Mouse (Mus musculus): ENCODE measurements at regions not wholly inside any gene's neighbourhood (a gene's known extent, or its start where the extent isn't known, plus 50 kb on each side); places are given as distances from the start of the nearest gene placed in this dataset.

DNA sequence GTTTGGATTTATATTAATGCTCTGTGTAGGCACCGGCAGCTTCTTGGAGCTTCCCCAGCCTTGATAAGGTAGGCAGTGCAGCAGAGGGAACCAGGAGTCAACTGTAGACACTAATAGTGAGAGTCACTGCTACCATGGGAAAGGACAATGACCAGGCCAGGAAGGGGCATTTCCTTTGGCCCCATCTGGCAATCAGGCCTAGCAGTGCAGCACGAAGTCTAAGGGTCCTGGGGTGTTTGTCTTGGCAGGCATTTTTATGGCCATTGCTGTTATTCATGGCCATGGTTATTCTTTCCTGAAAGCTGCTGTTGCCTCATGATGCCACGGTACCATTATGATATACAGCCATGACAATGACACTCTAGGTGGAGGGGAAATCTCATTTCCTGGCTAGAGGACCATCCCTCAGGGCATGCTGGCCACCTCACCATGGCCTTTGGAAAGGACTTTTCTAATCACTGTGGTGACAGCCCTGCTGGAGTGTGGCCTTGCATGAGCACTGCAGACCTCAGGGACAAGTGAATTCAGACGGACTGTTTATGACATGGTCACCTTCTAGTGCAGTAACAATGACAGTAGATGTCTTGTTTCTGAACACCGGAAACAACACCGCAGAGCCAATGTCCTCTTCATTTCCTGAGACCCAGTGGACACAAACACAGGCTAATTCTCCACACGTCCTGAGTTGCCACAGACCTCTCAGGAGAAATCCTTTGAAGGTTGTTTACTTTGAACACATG lies 111.8 kb upstream of the Gm3448 start:
- Histone ChIP-seq H3K4me1 (ENCODE audit: control insufficient read depth, insufficient read depth, low read length) (no peaks in the 10 kb centered on the region; the same call in 1 of the 2 replicates), H3K36me3 (ENCODE audit: control insufficient read depth, insufficient read depth, low read length) (no peaks in the 10 kb centered on the region), H3K4me3 (ENCODE audit: insufficient read depth, low read depth, low read length) (no peak overlapping the region), H3K27me3 (replicated peaks; ENCODE audit: control insufficient read depth, insufficient read depth, low read length) (no peaks in the 10 kb centered on the region), H3K27ac (ENCODE audit: insufficient read depth, low read depth, low read length) (no peak overlapping the region)
- WGBS, result 60% methylated on average over 7 of the region's 7 CpGs
- TF ChIP-seq POLR2A (IDR thresholded peaks at IDR 0.05; ENCODE audit: low read depth, low read length) (no peak), CTCF (conservative IDR thresholded peaks at IDR 0.05; ENCODE audit: insufficient read depth, insufficient read length, low read depth, low read length) (no peak)
- DNase-seq, result peak; percentile 45

- no peaks in the 10 kb centered on the region; the same call in 1 of the 2 replicates for H3K4me1 ChIP-seq (ENCODE audit: control insufficient read depth, insufficient read depth, low read length)
- no peaks in the 10 kb centered on the region for H3K36me3 ChIP-seq (ENCODE audit: control insufficient read depth, insufficient read depth, low read length)
- no peak overlapping the region for H3K27ac ChIP-seq (ENCODE audit: insufficient read depth, low read depth, low read length)
- H3K27me3 ChIP-seq (replicated peaks; ENCODE audit: control insufficient read depth, insufficient read depth, low read length), result no peaks in the 10 kb centered on the region
- no peak overlapping the region for H3K4me3 ChIP-seq (ENCODE audit: insufficient read depth, low read depth, low read length)
- 61% methylated on average over 7 of the region's 7 CpGs for WGBS
- TF ChIP-seq CTCF (conservative IDR thresholded peaks at IDR 0.05; ENCODE audit: insufficient read depth, insufficient read length, low read depth, low read length), result no peak
- no peak for TF ChIP-seq POLR2A (IDR thresholded peaks at IDR 0.05; ENCODE audit: low read depth, low read length)
- peak; percentile 22 for DNase-seq
Measured at GRCm38 (mm10) chr17:15152477-15152876, 111.1 kb upstream of the Gm3448 start.

DNA sequence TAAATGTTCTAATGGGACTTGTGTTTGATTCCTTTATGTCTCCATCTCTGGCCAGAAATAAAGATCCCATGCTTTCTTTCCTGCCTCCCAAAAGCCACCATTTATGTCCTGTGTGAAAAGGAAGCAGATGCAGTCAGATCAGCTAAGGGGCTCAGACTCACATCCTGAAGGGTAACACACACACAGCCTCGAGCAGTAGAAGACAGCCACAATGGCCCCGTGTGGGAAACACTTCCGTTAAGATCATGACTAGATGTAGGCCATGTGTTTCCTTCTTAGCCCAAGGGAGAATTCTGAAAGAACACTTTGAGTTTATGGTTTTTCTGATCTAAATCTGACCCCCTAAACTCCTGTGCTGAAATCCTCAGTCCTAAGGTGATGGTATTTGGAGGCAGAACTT lies 110.4 kb upstream of the Gm3448 start:
- DNase-seq, result no peak

GRCm38 (mm10) chr17:15146607-15147006 lies 105.3 kb upstream of the Gm3448 start:
- no peaks in the 10 kb centered on the region for H3K27me3 ChIP-seq (replicated peaks; ENCODE audit: control insufficient read depth, insufficient read depth, low read length)
- peak; percentile 13 for DNase-seq
- TF ChIP-seq POLR2A (IDR thresholded peaks at IDR 0.05; ENCODE audit: low read depth, low read length) (no peak), CTCF (conservative IDR thresholded peaks at IDR 0.05; ENCODE audit: insufficient read depth, insufficient read length, low read depth, low read length) (no peak)
- no peak overlapping the region for H3K4me3 ChIP-seq (ENCODE audit: insufficient read depth, low read depth, low read length)
- WGBS, result 30% methylated on average over 7 of the region's 7 CpGs
- no peaks in the 10 kb centered on the region; the same call in 1 of the 2 replicates for H3K4me1 ChIP-seq (ENCODE audit: control insufficient read depth, insufficient read depth, low read length)
- no peak overlapping the region for H3K27ac ChIP-seq (ENCODE audit: insufficient read depth, low read depth, low read length)
- H3K36me3 ChIP-seq (ENCODE audit: control insufficient read depth, insufficient read depth, low read length), result no peaks in the 10 kb centered on the region

More for the DNA sequence above, 110.4 kb upstream of the Gm3448 start:
- Histone ChIP-seq H3K27ac (ENCODE audit: insufficient read depth, low read depth, low read length) (no peak overlapping the region), H3K27me3 (replicated peaks; ENCODE audit: control insufficient read depth, insufficient read depth, low read length) (no peaks in the 10 kb centered on the region), H3K36me3 (ENCODE audit: control insufficient read depth, insufficient read depth, low read length) (no peaks in the 10 kb centered on the region), H3K4me3 (ENCODE audit: insufficient read depth, low read depth, low read length) (no peak overlapping the region), H3K4me1 (ENCODE audit: control insufficient read depth, insufficient read depth, low read length) (no peaks in the 10 kb centered on the region; the same call in 1 of the 2 replicates)
- TF ChIP-seq CTCF (conservative IDR thresholded peaks at IDR 0.05; ENCODE audit: insufficient read depth, insufficient read length, low read depth, low read length), result no peak
- no peak for TF ChIP-seq POLR2A (IDR thresholded peaks at IDR 0.05; ENCODE audit: low read depth, low read length)
- WGBS, result 72% methylated on average over 3 of the region's 3 CpGs

- Histone ChIP-seq H3K4me3 (ENCODE audit: insufficient read depth, low read depth, low read length) (no peak overlapping the region), H3K36me3 (ENCODE audit: control insufficient read depth, insufficient read depth, low read length) (no peaks in the 10 kb centered on the region), H3K27ac (ENCODE audit: insufficient read depth, low read depth, low read length) (no peak overlapping the region), H3K4me1 (ENCODE audit: control insufficient read depth, insufficient read depth, low read length) (no peaks in the 10 kb centered on the region), H3K27me3 (replicated peaks; ENCODE audit: control insufficient read depth, insufficient read depth, low read length) (no peaks in the 10 kb centered on the region)
- 42% methylated on average over 14 of the region's 14 CpGs for WGBS
- no peak for TF ChIP-seq CTCF (conservative IDR thresholded peaks at IDR 0.05; ENCODE audit: insufficient read depth, insufficient read length, low read depth, low read length)
- no peak for TF ChIP-seq POLR2A (IDR thresholded peaks at IDR 0.05; ENCODE audit: low read depth, low read length)
- DNase-seq, result peak; percentile 10
Measured at GRCm38 (mm10) chr17:15145191-15145968, 104.0 kb upstream of the Gm3448 start.

DNA sequence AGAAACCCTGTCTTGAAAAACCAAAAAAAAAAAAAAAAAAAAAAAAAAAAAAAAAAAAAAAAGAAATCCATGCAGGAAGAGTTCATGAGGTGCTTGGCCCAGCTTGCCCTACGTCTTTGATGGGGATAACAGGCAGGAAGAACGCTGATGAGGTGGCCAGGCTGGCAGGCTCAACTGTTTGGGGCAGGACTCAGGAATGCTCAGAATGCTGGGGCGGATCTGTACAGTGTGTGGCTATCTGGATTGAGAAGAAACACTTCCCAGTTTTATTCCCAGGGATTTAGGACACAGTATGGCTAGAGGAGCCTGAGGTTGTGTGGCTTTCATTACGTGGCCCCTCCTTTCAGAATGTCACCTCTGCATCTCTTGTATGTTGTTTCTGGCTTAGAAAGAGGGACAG lies 99.1 kb upstream of the Gm3448 start:
- 56% methylated on average over 4 of the region's 4 CpGs for WGBS
- TF ChIP-seq POLR2A (IDR thresholded peaks at IDR 0.05; ENCODE audit: low read depth, low read length), result no peak
- TF ChIP-seq CTCF (conservative IDR thresholded peaks at IDR 0.05; ENCODE audit: insufficient read depth, insufficient read length, low read depth, low read length), result no peak
- no peaks in the 10 kb centered on the region for H3K27me3 ChIP-seq (replicated peaks; ENCODE audit: control insufficient read depth, insufficient read depth, low read length)
- H3K27ac ChIP-seq (ENCODE audit: insufficient read depth, low read depth, low read length), result no peak overlapping the region
- peak; percentile 30 for DNase-seq
- no peaks in the 10 kb centered on the region for H3K36me3 ChIP-seq (ENCODE audit: control insufficient read depth, insufficient read depth, low read length)
- H3K4me1 ChIP-seq (ENCODE audit: control insufficient read depth, insufficient read depth, low read length), result no peaks in the 10 kb centered on the region
- H3K4me3 ChIP-seq (ENCODE audit: insufficient read depth, low read depth, low read length), result no peak overlapping the region

Data from kidney, adult 2 months (tissue).